Mouse (Mus musculus): ENCODE data around the gene H2-Ob. TPM values are rescaled to one million over a fixed set of nuclear protein-coding genes. Genes with fewer than 3 reads are reported as not detected.

H2-Ob gene
- polyA plus RNA-seq, 1 experiment: not detected

GRCm38 (mm10) chr17:34285371-34285770 is 46.7 kb downstream of the H2-Ob start:
- Histone ChIP-seq H3K79me2 (ENCODE audit: control insufficient read depth, insufficient read depth) (no peaks in the 10 kb centered on the region), H3ac (ENCODE audit: control insufficient read depth, insufficient read length, low read depth) (no peak overlapping the region), H3K79me3 (ENCODE audit: low read depth) (no peaks in the 10 kb centered on the region), H3K36me3 (ENCODE audit: control insufficient read depth, insufficient read depth) (no peaks in the 10 kb centered on the region), H3K27me3 (ENCODE audit: control insufficient read depth, insufficient read depth, insufficient read length) (peaks cover 5% of the 10 kb centered on the region), H3K4me3 (ENCODE audit: insufficient read depth, poor library complexity, severe bottlenecking) (no peak overlapping the region)
- TF ChIP-seq CTCF (IDR thresholded peaks at IDR 0.05; ENCODE audit: control insufficient read depth, insufficient read depth, insufficient read length): no peak
- no peak for TF ChIP-seq FOSL1 (IDR thresholded peaks at IDR 0.05; ENCODE audit: insufficient read depth, low read length, poor library complexity, severe bottlenecking)
- no peak for TF ChIP-seq USF1 (IDR thresholded peaks at IDR 0.05; ENCODE audit: low read depth)
- no peak for TF ChIP-seq MAX (IDR thresholded peaks at IDR 0.05)
- TF ChIP-seq MYOD1 (IDR thresholded peaks at IDR 0.05; ENCODE audit: control insufficient read depth, insufficient read length, low read depth): no peak
- no peak for TF ChIP-seq CEBPB (IDR thresholded peaks at IDR 0.05; ENCODE audit: low read depth)
- TF ChIP-seq MYOG (IDR thresholded peaks at IDR 0.05; ENCODE audit: control insufficient read depth, extremely low read depth, insufficient read length): no peak

DNA sequence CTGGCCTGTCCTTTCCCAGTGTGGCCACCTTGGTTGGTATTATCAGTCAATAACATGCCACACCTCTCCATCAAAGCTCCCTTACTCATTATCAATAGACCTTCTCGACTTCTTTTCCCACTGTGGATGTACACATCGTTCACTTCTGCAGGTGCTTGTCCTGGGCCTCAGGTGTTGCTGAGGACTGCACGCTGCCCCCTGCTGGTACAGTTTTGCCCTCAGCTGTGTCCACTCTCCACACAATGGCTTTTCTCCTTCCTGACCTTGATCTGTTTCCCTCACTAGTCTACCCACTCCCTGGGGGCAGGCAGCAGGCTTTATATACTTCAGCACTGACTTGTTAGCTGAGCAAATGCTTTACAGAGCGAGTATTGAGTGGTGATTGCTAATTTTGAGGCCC is 47.1 kb downstream of the H2-Ob start:
- Histone ChIP-seq H3K36me3 (ENCODE audit: control insufficient read depth, insufficient read depth) (no peaks in the 10 kb centered on the region), H3K27me3 (ENCODE audit: control insufficient read depth, insufficient read depth, insufficient read length) (peaks cover 5% of the 10 kb centered on the region), H3K79me3 (ENCODE audit: low read depth) (no peaks in the 10 kb centered on the region), H3ac (ENCODE audit: control insufficient read depth, insufficient read length, low read depth) (no peak overlapping the region), H3K4me3 (ENCODE audit: insufficient read depth, poor library complexity, severe bottlenecking) (no peak overlapping the region), H3K79me2 (ENCODE audit: control insufficient read depth, insufficient read depth) (no peaks in the 10 kb centered on the region)
- TF ChIP-seq CEBPB (IDR thresholded peaks at IDR 0.05; ENCODE audit: low read depth) (no peak), MYOD1 (IDR thresholded peaks at IDR 0.05; ENCODE audit: control insufficient read depth, insufficient read length, low read depth) (no peak), MYOG (IDR thresholded peaks at IDR 0.05; ENCODE audit: control insufficient read depth, extremely low read depth, insufficient read length) (no peak), CTCF (IDR thresholded peaks at IDR 0.05; ENCODE audit: control insufficient read depth, insufficient read depth, insufficient read length) (no peak), USF1 (IDR thresholded peaks at IDR 0.05; ENCODE audit: low read depth) (no peak), MAX (IDR thresholded peaks at IDR 0.05) (no peak), FOSL1 (IDR thresholded peaks at IDR 0.05; ENCODE audit: insufficient read depth, low read length, poor library complexity, severe bottlenecking) (no peak)

DNA sequence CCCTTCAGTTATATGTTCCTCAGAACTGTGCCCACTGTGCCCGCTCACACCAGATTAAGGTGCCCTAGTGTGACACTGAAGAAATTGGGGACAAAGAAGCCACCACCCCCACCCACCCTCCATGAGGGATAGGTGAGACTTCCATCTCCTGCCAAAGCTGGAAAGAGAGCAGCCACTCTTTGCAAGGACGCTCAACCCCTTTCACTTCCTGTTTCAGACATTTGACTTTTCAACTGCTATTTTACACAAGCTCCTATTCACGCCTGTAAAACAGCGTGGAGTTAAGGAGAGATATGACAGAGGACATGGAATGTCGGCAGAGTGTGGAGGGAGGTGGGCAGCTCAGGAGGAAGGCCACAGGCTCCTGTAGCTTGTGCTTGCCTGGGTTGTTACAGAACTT is 47.8 kb downstream of the H2-Ob start:
- Histone ChIP-seq H3K79me3 (ENCODE audit: low read depth) (no peaks in the 10 kb centered on the region), H3K79me2 (ENCODE audit: control insufficient read depth, insufficient read depth) (no peaks in the 10 kb centered on the region), H3ac (ENCODE audit: control insufficient read depth, insufficient read length, low read depth) (no peak overlapping the region), H3K4me3 (ENCODE audit: insufficient read depth, poor library complexity, severe bottlenecking) (no peak overlapping the region), H3K36me3 (ENCODE audit: control insufficient read depth, insufficient read depth) (no peaks in the 10 kb centered on the region), H3K27me3 (ENCODE audit: control insufficient read depth, insufficient read depth, insufficient read length) (peaks cover 5% of the 10 kb centered on the region)
- TF ChIP-seq CEBPB (IDR thresholded peaks at IDR 0.05; ENCODE audit: low read depth) (no peak), CTCF (IDR thresholded peaks at IDR 0.05; ENCODE audit: control insufficient read depth, insufficient read depth, insufficient read length) (no peak), FOSL1 (IDR thresholded peaks at IDR 0.05; ENCODE audit: insufficient read depth, low read length, poor library complexity, severe bottlenecking) (no peak), MAX (IDR thresholded peaks at IDR 0.05) (no peak)

GRCm38 (mm10) chr17:34286999-34287398 is 48.3 kb downstream of the H2-Ob start:
- no peak overlapping the region for H3ac ChIP-seq (ENCODE audit: control insufficient read depth, insufficient read length, low read depth)
- no peaks in the 10 kb centered on the region for H3K36me3 ChIP-seq (ENCODE audit: control insufficient read depth, insufficient read depth)
- no peak for TF ChIP-seq CTCF (IDR thresholded peaks at IDR 0.05; ENCODE audit: control insufficient read depth, insufficient read depth, insufficient read length)
- TF ChIP-seq MAX (IDR thresholded peaks at IDR 0.05): no peak
- TF ChIP-seq USF1 (IDR thresholded peaks at IDR 0.05; ENCODE audit: low read depth): no peak
- TF ChIP-seq MYOD1 (IDR thresholded peaks at IDR 0.05; ENCODE audit: control insufficient read depth, insufficient read length, low read depth): no peak
- TF ChIP-seq CEBPB (IDR thresholded peaks at IDR 0.05; ENCODE audit: low read depth): no peak
- no peak for TF ChIP-seq MYOG (IDR thresholded peaks at IDR 0.05; ENCODE audit: control insufficient read depth, extremely low read depth, insufficient read length)
- TF ChIP-seq FOSL1 (IDR thresholded peaks at IDR 0.05; ENCODE audit: insufficient read depth, low read length, poor library complexity, severe bottlenecking): no peak
- no peak overlapping the region for H3K4me3 ChIP-seq (ENCODE audit: insufficient read depth, poor library complexity, severe bottlenecking)
- no peaks in the 10 kb centered on the region for H3K79me3 ChIP-seq (ENCODE audit: low read depth)
- no peaks in the 10 kb centered on the region for H3K79me2 ChIP-seq (ENCODE audit: control insufficient read depth, insufficient read depth)
- H3K27me3 ChIP-seq (ENCODE audit: control insufficient read depth, insufficient read depth, insufficient read length): peaks cover 5% of the 10 kb centered on the region

DNA sequence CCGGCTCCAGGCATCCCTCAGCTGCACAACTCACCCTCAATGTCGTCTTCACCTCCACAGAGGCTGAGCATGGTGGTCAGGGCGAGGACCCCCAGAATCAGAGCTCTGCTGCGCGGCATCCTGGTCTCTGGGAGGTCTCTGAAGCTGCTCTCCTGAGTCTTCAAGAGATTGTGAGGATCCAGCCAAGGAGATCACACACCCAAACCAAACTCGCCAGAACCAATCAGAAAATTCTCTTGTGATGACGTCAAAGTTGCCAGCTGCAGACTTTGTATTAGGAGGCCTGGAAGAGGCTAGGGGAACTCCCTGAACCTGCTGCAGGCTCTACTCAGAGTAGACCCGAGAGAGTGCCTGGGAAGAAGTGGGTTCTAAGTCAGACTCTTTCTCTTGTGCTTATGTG is 48.9 kb downstream of the H2-Ob start, which contains the start of gene H2-Aa:
Gene H2-Aa (minus strand): TSS at position 176 of the 400 bp plus-strand sequence.
- H3ac ChIP-seq (ENCODE audit: control insufficient read depth, insufficient read length, low read depth): no peak within 1 kb of the TSS
- H3K4me3 ChIP-seq (ENCODE audit: insufficient read depth, poor library complexity, severe bottlenecking): no peak within 1 kb of the TSS
- peaks cover 8% of the 10 kb centered on the region for H3K27me3 ChIP-seq (ENCODE audit: control insufficient read depth, insufficient read depth, insufficient read length)
- TF ChIP-seq MYOD1 (IDR thresholded peaks at IDR 0.05; ENCODE audit: control insufficient read depth, insufficient read length, low read depth): no peak
- TF ChIP-seq CEBPB (IDR thresholded peaks at IDR 0.05; ENCODE audit: low read depth): no peak
- no peak for TF ChIP-seq MYOG (IDR thresholded peaks at IDR 0.05; ENCODE audit: control insufficient read depth, extremely low read depth, insufficient read length)
- TF ChIP-seq USF1 (IDR thresholded peaks at IDR 0.05; ENCODE audit: low read depth): no peak
- no peak for TF ChIP-seq MAX (IDR thresholded peaks at IDR 0.05)
- TF ChIP-seq FOSL1 (IDR thresholded peaks at IDR 0.05; ENCODE audit: insufficient read depth, low read length, poor library complexity, severe bottlenecking): no peak
- TF ChIP-seq CTCF (IDR thresholded peaks at IDR 0.05; ENCODE audit: control insufficient read depth, insufficient read depth, insufficient read length): no peak
- no peaks in the 10 kb centered on the region for H3K79me2 ChIP-seq (ENCODE audit: control insufficient read depth, insufficient read depth)
- H3K36me3 ChIP-seq (ENCODE audit: control insufficient read depth, insufficient read depth): no peaks in the 10 kb centered on the region
- H3K79me3 ChIP-seq (ENCODE audit: low read depth): no peaks in the 10 kb centered on the region

DNA sequence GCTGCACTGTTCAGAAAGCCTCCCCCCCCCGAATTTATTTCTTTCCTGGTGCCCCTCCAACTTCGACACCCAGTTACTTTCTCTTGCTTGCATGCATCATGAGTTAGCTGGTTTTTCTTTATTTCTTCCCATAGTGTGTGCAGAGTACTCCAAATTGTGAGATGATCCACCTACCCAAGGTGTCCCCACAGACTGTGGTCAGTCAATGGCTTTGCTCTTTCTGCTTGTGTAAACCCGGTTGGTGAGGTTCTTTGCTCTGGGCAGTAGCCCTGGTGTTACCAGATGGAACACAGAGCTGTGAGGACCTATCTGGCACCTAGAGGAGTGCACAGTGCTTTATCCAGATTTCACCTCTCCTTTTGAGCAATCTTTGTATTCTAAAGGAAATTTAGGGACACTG is 49.4 kb downstream of the H2-Ob start:
- no peak overlapping the region for H3K4me3 ChIP-seq (ENCODE audit: insufficient read depth, poor library complexity, severe bottlenecking)
- peaks cover 8% of the 10 kb centered on the region for H3K27me3 ChIP-seq (ENCODE audit: control insufficient read depth, insufficient read depth, insufficient read length)
- no peaks in the 10 kb centered on the region for H3K79me3 ChIP-seq (ENCODE audit: low read depth)
- TF ChIP-seq USF1 (IDR thresholded peaks at IDR 0.05; ENCODE audit: low read depth) (no peak), MAX (IDR thresholded peaks at IDR 0.05) (no peak), MYOG (IDR thresholded peaks at IDR 0.05; ENCODE audit: control insufficient read depth, extremely low read depth, insufficient read length) (no peak), CTCF (IDR thresholded peaks at IDR 0.05; ENCODE audit: control insufficient read depth, insufficient read depth, insufficient read length) (no peak), FOSL1 (IDR thresholded peaks at IDR 0.05; ENCODE audit: insufficient read depth, low read length, poor library complexity, severe bottlenecking) (no peak), MYOD1 (IDR thresholded peaks at IDR 0.05; ENCODE audit: control insufficient read depth, insufficient read length, low read depth) (no peak), CEBPB (IDR thresholded peaks at IDR 0.05; ENCODE audit: low read depth) (no peak)
- H3ac ChIP-seq (ENCODE audit: control insufficient read depth, insufficient read length, low read depth): no peak overlapping the region
- H3K79me2 ChIP-seq (ENCODE audit: control insufficient read depth, insufficient read depth): no peaks in the 10 kb centered on the region
- no peaks in the 10 kb centered on the region for H3K36me3 ChIP-seq (ENCODE audit: control insufficient read depth, insufficient read depth)
